Comparison of ENCODE assay signal across 14 mouse cellular contexts in the genomic region with DNA sequence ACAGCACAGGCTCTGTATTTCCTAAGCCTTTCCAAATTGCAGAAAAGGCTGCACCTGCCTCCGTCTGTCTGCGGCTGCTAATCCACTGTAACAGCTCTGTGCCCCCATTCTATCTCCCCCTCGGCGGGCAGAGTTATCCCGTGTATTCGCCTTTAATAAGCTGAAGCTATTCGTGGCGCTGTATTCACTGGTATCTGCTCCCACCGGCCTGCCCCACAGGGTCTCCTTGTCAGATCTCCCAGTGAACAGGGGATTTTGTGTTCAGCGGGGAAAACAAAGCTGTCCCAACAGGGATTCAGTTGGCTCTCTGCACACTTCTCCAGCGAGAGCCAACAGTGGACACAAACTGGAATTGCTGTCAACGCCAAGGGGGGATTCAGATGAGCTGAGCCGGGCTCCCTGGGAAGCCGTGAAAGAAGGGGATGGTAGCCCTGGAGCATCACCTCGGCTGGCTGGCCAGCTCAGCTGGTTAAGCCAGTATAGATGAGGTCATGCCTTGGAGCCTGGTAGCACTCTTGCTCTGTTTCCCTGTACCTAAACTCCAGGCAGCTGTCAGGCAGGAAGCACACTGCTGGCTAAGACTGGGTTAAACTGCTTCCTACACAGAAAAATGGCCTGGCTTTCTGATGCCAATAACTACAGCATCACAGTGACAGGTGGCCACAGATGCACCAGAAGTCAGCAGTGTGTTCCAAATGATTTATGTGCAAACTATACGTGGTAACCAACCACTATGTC.
DNase-seq lines count a peak whose midpoint lies in the region; ATAC-seq and TF ChIP-seq lines count a peak whose summit lies in the region.
"Had no signal": no experiment of that assay in that cellular context is flagged by ENCODE, and none has a peak within 500 bp of the region (broad histone marks: within the 10 kb centered on the region; RNA-seq: fewer than 3 reads in every experiment).

No protein-coding gene starts in this region.

- peak; percentile 25 to 41 for DNase-seq in cerebellum, postnatal 14 days
- DNase-seq in cerebellum, adult 2 months = no peak
- peak; percentile 64 for DNase-seq in forebrain, embryonic 14.5 days (ENCODE audit: low spot score)
- DNase-seq in midbrain, embryonic 10.5 days (ENCODE audit: low spot score) = no peak
- no peak for DNase-seq in lung, adult 18-20 months
- DNase-seq in heart, postnatal 25 days (ENCODE audit: low spot score) = no peak
- DNase-seq: cerebellum, adult 9-11 months; gastrocnemius, adult 2 months; kidney, adult 18-20 months; liver; lung, postnatal 10 days had no signal

- no peak for TF ChIP-seq POLR2A in cerebellum, adult 2 months (IDR thresholded peaks at IDR 0.05; ENCODE audit: borderline replicate concordance, insufficient read depth, low read length)

- H3K27me3 ChIP-seq in cerebellum, adult 2 months (ENCODE audit: control insufficient read depth, insufficient read depth, low read length) = no peaks in the 10 kb centered on the region
- no peaks in the 10 kb centered on the region for H3K27me3 ChIP-seq in C2C12 (ENCODE audit: control insufficient read depth, insufficient read depth, insufficient read length)
- no peaks in the 10 kb centered on the region for H3K27me3 ChIP-seq in forebrain, embryonic 14.5 days (replicated peaks; ENCODE audit: control insufficient read depth, insufficient read depth, low read length)
- H3K27me3 ChIP-seq in midbrain, embryonic 10.5 days (ENCODE audit: low read depth, poor library complexity, severe bottlenecking) = peaks cover 83% of the 10 kb centered on the region
- H3K27me3 ChIP-seq in intestine, embryonic 16.5 days (replicated peaks; ENCODE audit: control insufficient read depth, insufficient read depth, low read length) = no peaks in the 10 kb centered on the region
- H3K27me3 ChIP-seq: heart, embryonic 15.5 days had no signal

- no peak overlapping the region for H3K4me3 ChIP-seq in cerebellum, adult 2 months (replicated peaks; ENCODE audit: insufficient read depth, low read depth, low read length)
- H3K4me3 ChIP-seq in C2C12 (ENCODE audit: insufficient read depth, poor library complexity, severe bottlenecking) = no peak overlapping the region
- H3K4me3 ChIP-seq in forebrain, embryonic 14.5 days (ENCODE audit: low read depth, low read length) = no peak overlapping the region
- no peak overlapping the region for H3K4me3 ChIP-seq in midbrain, embryonic 10.5 days
- H3K4me3 ChIP-seq in intestine, embryonic 16.5 days (ENCODE audit: low read length) = no peak overlapping the region
- H3K4me3 ChIP-seq: gastrocnemius, adult 2 months; heart, embryonic 15.5 days had no signal

- intact Hi-C loops in heart, postnatal 25 days (cut with DNase I) = no loop called here

- H3K9ac ChIP-seq in forebrain, embryonic 14.5 days (ENCODE audit: low read length) = peak overlapping the region; percentile 17; the same call in 1 of the 2 replicates
- no peak overlapping the region for H3K9ac ChIP-seq in intestine, embryonic 16.5 days (ENCODE audit: low read depth, low read length)
- H3K9ac ChIP-seq: heart, embryonic 15.5 days had no signal

- peak; percentile 52; the same call in 1 of the 2 replicates for ATAC-seq in forebrain, embryonic 14.5 days
- no peak for ATAC-seq in intestine, embryonic 16.5 days

- H3K36me3 ChIP-seq in C2C12 (ENCODE audit: control insufficient read depth, insufficient read depth) = peaks cover 30% of the 10 kb centered on the region
- H3K36me3 ChIP-seq in forebrain, embryonic 14.5 days (ENCODE audit: control insufficient read depth, insufficient read depth, low read length) = no peaks in the 10 kb centered on the region
- H3K36me3 ChIP-seq in midbrain, embryonic 10.5 days = peaks cover 63% of the 10 kb centered on the region
- no peaks in the 10 kb centered on the region for H3K36me3 ChIP-seq in intestine, embryonic 16.5 days (ENCODE audit: control insufficient read depth, insufficient read depth, low read length)
- H3K36me3 ChIP-seq: heart, embryonic 15.5 days had no signal

- H3K79me3 ChIP-seq in C2C12 (ENCODE audit: low read depth) = no peaks in the 10 kb centered on the region

- 40% methylated on average over 16 of the region's 16 CpGs for WGBS in cerebellum, adult 2 months
- WGBS in forebrain, embryonic 14.5 days = 20% methylated on average over 16 of the region's 16 CpGs
- 71% methylated on average over 16 of the region's 16 CpGs for WGBS in midbrain, embryonic 10.5 days
- WGBS in intestine, embryonic 16.5 days = 79% methylated on average over 16 of the region's 16 CpGs

- no peaks in the 10 kb centered on the region for H3K79me2 ChIP-seq in C2C12 (ENCODE audit: control insufficient read depth, insufficient read depth)

- H3K4me1 ChIP-seq in cerebellum, adult 2 months (ENCODE audit: control insufficient read depth, insufficient read depth, low read length) = peaks cover 7% of the 10 kb centered on the region
- H3K4me1 ChIP-seq in forebrain, embryonic 14.5 days (ENCODE audit: control insufficient read depth, insufficient read depth, low read length) = peaks cover 5% of the 10 kb centered on the region; the same call in 1 of the 2 replicates
- peaks cover 53% of the 10 kb centered on the region for H3K4me1 ChIP-seq in midbrain, embryonic 10.5 days
- H3K4me1 ChIP-seq in intestine, embryonic 16.5 days (ENCODE audit: control insufficient read depth, insufficient read depth, low read length) = no peaks in the 10 kb centered on the region

- no peak for TF ChIP-seq CTCF in cerebellum, adult 2 months (IDR thresholded peaks at IDR 0.05; ENCODE audit: borderline replicate concordance, insufficient read depth, low read depth, low read length)
- TF ChIP-seq CTCF in C2C12 (IDR thresholded peaks at IDR 0.05; ENCODE audit: control insufficient read depth, insufficient read depth, insufficient read length) = no peak

- H3K9me3 ChIP-seq in forebrain, embryonic 14.5 days (replicated peaks; ENCODE audit: control insufficient read depth, low read length) = no peaks in the 10 kb centered on the region
- H3K9me3 ChIP-seq in midbrain, embryonic 10.5 days (replicated peaks) = peaks cover 8% of the 10 kb centered on the region; the same call in 1 of the 2 replicates
- no peaks in the 10 kb centered on the region for H3K9me3 ChIP-seq in intestine, embryonic 16.5 days (ENCODE audit: control insufficient read depth, low read length)
- H3K9me3 ChIP-seq: heart, embryonic 15.5 days had no signal

- no peak overlapping the region for H3ac ChIP-seq in C2C12 (ENCODE audit: control insufficient read depth, insufficient read length, low read depth)

- no peak overlapping the region for H3K27ac ChIP-seq in cerebellum, adult 2 months (ENCODE audit: insufficient read depth, low read length)
- peak overlapping the region; percentile 66 for H3K27ac ChIP-seq in forebrain, embryonic 14.5 days (ENCODE audit: low read depth, low read length)
- peak overlapping the region; percentile 47 for H3K27ac ChIP-seq in midbrain, embryonic 10.5 days (replicated peaks)
- H3K27ac ChIP-seq in intestine, embryonic 16.5 days (ENCODE audit: low read length) = no peak overlapping the region
- H3K27ac ChIP-seq: gastrocnemius, adult 2 months; heart, embryonic 15.5 days had no signal

- H3K4me2 ChIP-seq in forebrain, embryonic 14.5 days (ENCODE audit: low read length) = peak overlapping the region; percentile 18; the same call in 1 of the 2 replicates
- no peak overlapping the region for H3K4me2 ChIP-seq in intestine, embryonic 16.5 days (ENCODE audit: low read depth, low read length)
- H3K4me2 ChIP-seq: heart, embryonic 15.5 days had no signal

TF ChIP-seq in C2C12, 6 proteins besides CTCF, POLR2A, EP300 and RAD21:
- TF ChIP-seq MYOD1 (IDR thresholded peaks at IDR 0.05; ENCODE audit: control insufficient read depth, insufficient read length, low read depth) = peak; percentile 89
- no peak for TF ChIP-seq FOSL1 (IDR thresholded peaks at IDR 0.05; ENCODE audit: insufficient read depth, low read length, poor library complexity, severe bottlenecking)

Comparison
In these comparisons a context has a peak if more than half of its experiments do, and no peak if none do; other contexts are left out.
1. DNase-seq: peak in cerebellum, postnatal 14 days (2 of 2) and forebrain, embryonic 14.5 days (single experiment); none in cerebellum, adult 2 months (0 of 2), midbrain, embryonic 10.5 days (single experiment), lung, adult 18-20 months (0 of 2) and heart, postnatal 25 days (single experiment).
2. H3K27ac ChIP-seq: peak in forebrain, embryonic 14.5 days (single experiment) and midbrain, embryonic 10.5 days (single experiment); none in cerebellum, adult 2 months (single experiment) and intestine, embryonic 16.5 days (single experiment).